Mouse (Mus musculus) lung, embryonic 16.5 days (tissue): Measurements from ENCODE around the gene Dock4. TPM values are rescaled to one million over a fixed set of nuclear protein-coding genes. Genes with fewer than 3 reads are reported as not detected.

Experiments
- ATAC-seq: fragments of 200-750 bp; cut with Nextera tagmentation; 2 replicates; pipeline ENCODE4 v1.8.0; 2017; ENCODE audit warnings: low read depth, mild to moderate bottlenecking, moderate library complexity
- H3K27ac ChIP-seq: fragments of 300-500 bp; sonication (generic); 2 replicates; pipeline ENCODE4 v1.5.1; 2014; ENCODE audit warnings: mild to moderate bottlenecking, control low read depth, low read length
- H3K27me3 ChIP-seq: fragments of 300-500 bp; sonication (generic); 2 replicates; pipeline ENCODE4 v1.6.1; 2014; ENCODE audit warnings: low read depth, low read length, mixed read lengths; ENCODE audit not compliant: control insufficient read depth, insufficient read depth
- H3K36me3 ChIP-seq: fragments of 300-500 bp; sonication (generic); 2 replicates; pipeline ENCODE4 v1.6.1; 2014; ENCODE audit warnings: low read length; ENCODE audit not compliant: control insufficient read depth, insufficient read depth
- H3K4me1 ChIP-seq: fragments of 300-500 bp; sonication (generic); replicated peaks from 2 replicates; pipeline ENCODE4 v1.6.1; 2014; ENCODE audit warnings: low read length, mixed read lengths; ENCODE audit not compliant: control insufficient read depth, insufficient read depth
- H3K4me2 ChIP-seq: fragments of 300-500 bp; sonication (generic); 2 replicates; pipeline ENCODE4 v1.6.1; 2014; ENCODE audit warnings: low read depth, low read length, control low read depth
- H3K4me3 ChIP-seq: fragments of 300-500 bp; sonication (generic); 2 replicates; pipeline ENCODE4 v1.5.1; 2014; ENCODE audit warnings: mild to moderate bottlenecking, low read length, control low read depth
- H3K9ac ChIP-seq: fragments of 300-500 bp; sonication (generic); 2 replicates; pipeline ENCODE4 v1.6.1; 2014; ENCODE audit warnings: low read length, control low read depth
- H3K9me3 ChIP-seq: fragments of 300-500 bp; sonication (generic); 2 replicates; pipeline ENCODE4 v1.6.1; 2016; ENCODE audit warnings: low read length; ENCODE audit not compliant: control insufficient read depth
- WGBS: fragments of 180-500 bp; shearing (Covaris S2); extraction: QIAGEN DNeasy Blood & Tissue Kit; methylation state at CpG from one replicate; pipeline ENCODE4 v1.1.7; 2014; 5-methylcytosine and 5-hydroxymethylcytosine counted together
- polyA plus RNA-seq: library from polyadenylated mRNA; unstranded; fragments of >200 nt; fragmentation: Nextera tagmentation; extraction: Ambion mirVana; gene quantifications from 2 replicates; pipeline ENCODE4 v1.2.1, GENCODE M21; 2015

Gene Dock4
- polyA plus RNA-seq, 1 experiment from 2014 or later = 28.4 TPM

- no peaks in the 10 kb centered on the region for H3K27me3 ChIP-seq
These were observed 223.7 kb downstream of the Dock4 start for GRCm38 (mm10) chr12:40669460-40669859.

DNA sequence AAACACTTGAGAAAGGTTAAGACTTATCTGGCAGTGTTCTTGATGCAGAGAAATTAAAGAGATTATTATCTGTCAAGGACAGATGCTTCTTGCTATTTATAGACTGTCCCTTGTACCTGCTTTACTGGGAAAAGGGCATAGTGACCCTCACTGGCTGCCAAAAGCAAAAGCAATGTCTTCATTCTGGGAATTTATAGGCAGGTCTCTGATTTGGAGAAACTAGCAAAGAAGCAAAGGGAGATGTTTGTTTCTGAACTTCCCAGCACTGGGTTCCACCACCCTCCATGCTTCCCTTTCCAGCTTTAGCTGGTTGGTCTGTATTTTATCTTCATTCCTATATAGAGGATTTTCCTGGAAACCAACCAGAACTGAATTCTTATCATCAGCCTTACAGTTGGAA lies 225.0 kb downstream of the Dock4 start:
- no peak overlapping the region for H3K9ac ChIP-seq
- H3K4me3 ChIP-seq = no peak overlapping the region
- H3K4me1 ChIP-seq = no peaks in the 10 kb centered on the region
- no peaks in the 10 kb centered on the region for H3K27me3 ChIP-seq
- no peak for ATAC-seq
- H3K4me2 ChIP-seq = no peak overlapping the region
- no peak overlapping the region for H3K27ac ChIP-seq
- no peaks in the 10 kb centered on the region for H3K36me3 ChIP-seq
- no peaks in the 10 kb centered on the region for H3K9me3 ChIP-seq

More at GRCm38 (mm10) chr12:40669460-40669859, 223.7 kb downstream of the Dock4 start:
- no peak overlapping the region for H3K9ac ChIP-seq
- no peak for ATAC-seq
- H3K4me2 ChIP-seq = no peak overlapping the region
- WGBS = 88% methylated on average over 2 of the region's 2 CpGs
- no peak overlapping the region for H3K4me3 ChIP-seq
- no peak overlapping the region for H3K27ac ChIP-seq
- no peaks in the 10 kb centered on the region for H3K9me3 ChIP-seq
- H3K36me3 ChIP-seq = no peaks in the 10 kb centered on the region
- no peaks in the 10 kb centered on the region for H3K4me1 ChIP-seq

DNA sequence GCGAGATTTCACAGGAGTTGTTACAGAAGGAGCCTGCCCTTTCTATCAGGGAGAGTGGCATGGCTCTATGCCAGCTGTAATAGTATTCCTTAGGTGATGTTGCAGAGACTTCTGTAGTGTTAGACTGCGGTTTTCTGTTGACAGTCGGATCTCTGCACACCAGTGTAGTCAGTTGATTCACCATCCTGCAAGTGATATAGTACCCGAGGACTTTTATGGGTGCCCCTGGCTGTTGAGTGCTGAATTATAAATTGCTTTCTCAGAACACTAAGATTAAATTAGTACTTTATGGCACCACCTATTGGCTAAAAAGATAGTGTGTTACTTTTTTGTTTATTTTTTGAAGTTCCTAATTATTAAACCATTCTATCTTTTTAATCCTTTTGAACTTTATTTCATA lies 234.0 kb downstream of the Dock4 start:
- no peak for ATAC-seq
- H3K4me1 ChIP-seq = no peaks in the 10 kb centered on the region
- no peak overlapping the region for H3K4me2 ChIP-seq
- WGBS = 68% methylated on average over 4 of the region's 4 CpGs
- H3K36me3 ChIP-seq = no peaks in the 10 kb centered on the region; the same call in 1 of the 2 replicates
- no peak overlapping the region for H3K27ac ChIP-seq
- no peak overlapping the region for H3K4me3 ChIP-seq
- no peaks in the 10 kb centered on the region for H3K27me3 ChIP-seq
- H3K9me3 ChIP-seq = no peaks in the 10 kb centered on the region
- H3K9ac ChIP-seq = no peak overlapping the region

GRCm38 (mm10) chr12:40680551-40680950 lies 234.8 kb downstream of the Dock4 start:
- no peak overlapping the region for H3K4me2 ChIP-seq
- no peak overlapping the region for H3K4me3 ChIP-seq
- H3K27ac ChIP-seq = no peak overlapping the region
- ATAC-seq = no peak
- H3K9ac ChIP-seq = no peak overlapping the region
- no peaks in the 10 kb centered on the region for H3K27me3 ChIP-seq
- H3K4me1 ChIP-seq = no peaks in the 10 kb centered on the region
- 91% methylated on average over 1 of the region's 1 CpGs for WGBS
- H3K9me3 ChIP-seq = no peaks in the 10 kb centered on the region
- no peaks in the 10 kb centered on the region; the same call in 1 of the 2 replicates for H3K36me3 ChIP-seq

DNA sequence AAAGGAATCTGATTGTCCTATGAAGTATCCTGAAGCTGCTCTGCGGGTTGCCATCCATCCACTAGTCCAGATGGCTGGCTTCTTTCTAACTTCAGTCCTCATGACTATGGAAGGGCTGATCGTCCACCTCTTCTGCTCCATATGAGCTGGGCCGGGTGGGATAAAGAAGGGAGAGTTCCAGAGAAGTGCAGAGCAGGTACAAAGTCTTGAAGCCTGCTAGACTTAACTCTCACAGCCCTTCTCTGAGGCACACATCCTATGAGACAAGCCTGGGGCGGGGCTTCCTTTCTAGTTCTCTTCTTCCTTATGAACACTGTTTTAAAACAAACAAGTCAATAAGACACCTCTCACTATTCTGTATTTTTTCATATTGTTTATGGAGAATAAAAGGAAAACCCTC lies 245.7 kb downstream of the Dock4 start:
- Histone ChIP-seq H3K4me1 (peaks cover 7% of the 10 kb centered on the region; the same call in 1 of the 2 replicates), H3K27ac (no peak overlapping the region), H3K27me3 (no peaks in the 10 kb centered on the region), H3K4me2 (no peak overlapping the region), H3K4me3 (no peak overlapping the region), H3K9ac (no peak overlapping the region), H3K9me3 (no peaks in the 10 kb centered on the region), H3K36me3 (peaks cover 3% of the 10 kb centered on the region; the same call in 1 of the 2 replicates)
- no peak for ATAC-seq
- 85% methylated on average over 4 of the region's 4 CpGs for WGBS

DNA sequence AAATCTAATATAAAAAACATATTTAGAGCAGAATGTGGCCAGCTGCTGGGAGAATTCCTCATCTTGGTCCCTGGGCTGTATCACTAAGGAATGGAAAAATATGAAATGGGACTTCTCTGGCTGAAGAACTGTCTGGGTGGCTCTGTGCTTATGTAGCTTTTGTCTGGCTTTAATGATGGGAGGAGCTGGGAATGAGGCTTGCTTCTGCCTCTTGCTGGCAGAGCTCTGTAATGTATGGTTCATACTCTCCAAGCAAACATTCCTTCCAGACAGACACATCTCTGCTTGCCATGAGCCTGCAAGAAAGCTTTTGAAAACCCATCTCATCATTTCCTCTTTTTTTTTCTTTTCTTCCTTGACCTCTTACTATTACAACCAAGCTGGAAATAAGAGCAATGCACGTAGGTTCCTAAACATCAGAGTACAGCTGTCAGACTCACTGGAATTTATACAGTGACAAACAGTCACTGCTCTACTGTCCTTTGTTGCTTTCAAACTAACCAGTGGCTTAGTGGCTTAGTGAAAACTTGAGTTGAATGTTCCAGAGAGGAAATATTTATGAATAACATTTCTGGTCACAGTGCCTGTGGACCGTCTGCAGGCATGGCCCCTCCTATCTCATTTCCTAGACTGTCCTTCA lies 248.4 kb downstream of the Dock4 start:
- Histone ChIP-seq H3K27me3 (no peaks in the 10 kb centered on the region), H3K9me3 (no peaks in the 10 kb centered on the region), H3K4me3 (no peak overlapping the region), H3K4me2 (no peak overlapping the region), H3K4me1 (peaks cover 7% of the 10 kb centered on the region; the same call in 1 of the 2 replicates), H3K36me3 (peaks cover 2% of the 10 kb centered on the region; the same call in 1 of the 2 replicates), H3K27ac (peak overlapping the region; percentile 80), H3K9ac (no peak overlapping the region)
- WGBS = 30% methylated on average over 2 of the region's 2 CpGs
- ATAC-seq = peak; percentile 90

DNA sequence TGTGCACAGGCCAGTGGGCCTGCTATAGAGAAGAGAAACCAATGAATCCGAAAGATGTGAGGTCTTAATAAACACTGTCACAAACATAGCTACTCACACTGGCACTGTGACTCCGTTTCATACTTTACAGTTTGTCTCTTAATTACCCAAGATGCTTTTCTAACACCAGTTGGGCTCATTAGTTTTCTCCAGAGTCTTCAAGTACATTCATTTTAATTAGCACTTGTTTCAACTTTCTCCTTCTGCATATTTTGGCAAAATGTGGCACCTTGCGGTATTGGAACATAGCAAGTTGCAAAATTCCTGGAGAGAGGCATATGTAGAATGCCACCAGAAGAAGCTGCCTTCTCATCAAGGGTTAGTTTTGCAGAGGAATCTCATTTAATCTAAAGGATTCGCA lies 252.6 kb downstream of the Dock4 start:
- WGBS = 86% methylated on average over 4 of the region's 4 CpGs

GRCm38 (mm10) chr12:40702233-40702792 lies 256.6 kb downstream of the Dock4 start:
- Histone ChIP-seq H3K4me3 (no peak overlapping the region), H3K36me3 (0 out of 2 replicates have a peak, but pooled peaks cover 2% of the 10 kb centered on the region), H3K9me3 (no peaks in the 10 kb centered on the region), H3K4me2 (no peak overlapping the region), H3K9ac (no peak overlapping the region), H3K27me3 (no peaks in the 10 kb centered on the region), H3K4me1 (no peaks in the 10 kb centered on the region), H3K27ac (no peak overlapping the region)
- ATAC-seq = peak; percentile 12; the same call in 1 of the 2 replicates
- WGBS = 45% methylated on average over 5 of the region's 5 CpGs

More for the DNA sequence above, 252.6 kb downstream of the Dock4 start:
- peaks cover 7% of the 10 kb centered on the region; the same call in 1 of the 2 replicates for H3K4me1 ChIP-seq
- no peak overlapping the region for H3K4me2 ChIP-seq
- H3K27me3 ChIP-seq = no peaks in the 10 kb centered on the region
- 0 out of 2 replicates have a peak, but pooled peaks cover 2% of the 10 kb centered on the region for H3K36me3 ChIP-seq
- no peak for ATAC-seq
- H3K4me3 ChIP-seq = no peak overlapping the region
- no peak overlapping the region for H3K27ac ChIP-seq
- H3K9me3 ChIP-seq = no peaks in the 10 kb centered on the region
- no peak overlapping the region for H3K9ac ChIP-seq

- Histone ChIP-seq H3K27me3 (no peaks in the 10 kb centered on the region), H3K9me3 (no peaks in the 10 kb centered on the region), H3K36me3 (no peaks in the 10 kb centered on the region), H3K27ac (no peak overlapping the region), H3K4me2 (no peak overlapping the region), H3K9ac (no peak overlapping the region), H3K4me3 (no peak overlapping the region), H3K4me1 (no peaks in the 10 kb centered on the region)
- 77% methylated on average over 5 of the region's 5 CpGs for WGBS
- ATAC-seq = no peak
These were observed 258.5 kb downstream of the Dock4 start for GRCm38 (mm10) chr12:40704296-40704695.
